Mouse (Mus musculus): Measurements from ENCODE around the gene Gpsm2. TPM values are rescaled to one million over a fixed set of nuclear protein-coding genes. Genes with fewer than 3 reads are reported as not detected.
A peak's percentile ranks its signal among the peaks of the same experiment; 100 is the strongest.
"Not testable (repeated sequence)": the region's sequence is repeated elsewhere in the genome, so short reads cannot be mapped to it uniquely, and the experiment has no call there.

The Gpsm2 gene
- total RNA-seq, 4 experiments from 2014 or later: 1.9 to 2.8 (median 2.2) TPM

GRCm38 (mm10) chr3:108654566-108654965 is 67.5 kb downstream of the Gpsm2 start:
- DNase-seq: no peak

- peak; percentile 90 for DNase-seq
Measured at GRCm38 (mm10) chr3:108653710-108654379, 68.3 kb downstream of the Gpsm2 start, which contains the start of gene Clcc1. Clcc1 (plus strand) TSS chr3:108653913.

- no peak for DNase-seq
Measured at GRCm38 (mm10) chr3:108652866-108653642, 69.1 kb downstream of the Gpsm2 start.

GRCm38 (mm10) chr3:108647681-108648080 is 74.4 kb downstream of the Gpsm2 start:
- DNase-seq: not testable (repeated sequence)

- DNase-seq: no peak
Measured at GRCm38 (mm10) chr3:108646036-108646435, 76.1 kb downstream of the Gpsm2 start.

GRCm38 (mm10) chr3:108644856-108645255 is 77.3 kb downstream of the Gpsm2 start:
- DNase-seq: no peak

GRCm38 (mm10) chr3:108640998-108641397 is 81.1 kb downstream of the Gpsm2 start:
- DNase-seq: no peak

GRCm38 (mm10) chr3:108639412-108639811 is 82.7 kb downstream of the Gpsm2 start:
- no peak for DNase-seq

- no peak for DNase-seq
Measured at GRCm38 (mm10) chr3:108634761-108635160, 87.3 kb downstream of the Gpsm2 start.

Other genes with a start within 250 kb of the Gpsm2 start
- under 1 TPM in 2 of 4 experiments, not detected in 2; 0.45 to 0.59 TPM for gene 1700013F07Rik, start 188.2 kb downstream of the Gpsm2 start, total RNA-seq (2022)
- gene 5330417C22Rik, start 185.8 kb downstream of the Gpsm2 start, total RNA-seq (2022): 1 to 10 TPM; 2.4 to 6.9 (median 3.9) TPM
- 10 to 100 TPM; 63.6 to 76.6 (median 68.7) TPM for gene Tmem167b, start 159.8 kb downstream of the Gpsm2 start, total RNA-seq (2022)
- 10 to 100 TPM; 26.3 to 35.0 (median 29.7) TPM for gene Taf13, start 150.6 kb downstream of the Gpsm2 start, total RNA-seq (2022)
- gene Wdr47, start 131.0 kb downstream of the Gpsm2 start, total RNA-seq (2022): 10 to 100 TPM; 11.7 to 19.3 (median 15.3) TPM
- 10 to 100 TPM; 45.3 to 56.4 (median 50.8) TPM for gene Clcc1, start 68.4 kb downstream of the Gpsm2 start, total RNA-seq (2022)
- under 1 TPM in 1 of 4 experiments, not detected in 3; 0.07 TPM for gene Aknad1, start 17.3 kb upstream of the Gpsm2 start, total RNA-seq (2022)
- gene Stxbp3, start 118.2 kb upstream of the Gpsm2 start, total RNA-seq (2022): 10 to 100 TPM; 59.8 to 75.3 (median 63.4) TPM
- 1 to 10 TPM in 2 of 4 experiments, under 1 TPM in 2; 0.35 to 2.2 (median 0.90) TPM for gene Fndc7, start 167.7 kb upstream of the Gpsm2 start, total RNA-seq (2022)
- gene Prpf38b, start 189.4 kb upstream of the Gpsm2 start, total RNA-seq (2022): 10 to 100 TPM; 43.0 to 81.4 (median 55.3) TPM
- gene Henmt1, start 217.6 kb upstream of the Gpsm2 start, total RNA-seq (2022): under 1 TPM in 1 of 4 experiments, not detected in 3; 0.17 TPM
- not detected for gene Gm9857, start 218.1 kb upstream of the Gpsm2 start, total RNA-seq (2022)

Data from adrenal gland, adult 8-10 months (tissue).